Mouse (Mus musculus) inflammation-experienced regulatory T-cells, adult 6 months (primary cell): ENCODE measurements around the gene Nppc. TPM values are rescaled to one million over a fixed set of nuclear protein-coding genes. Genes with fewer than 3 reads are reported as not detected.

Source experiments
- ATAC-seq: one replicate; pipeline ENCODE4 v1.8.0; 2017
- polyA plus RNA-seq, 3 experiments: library from polyadenylated mRNA; unstranded; fragments of 100-300 nt; shearing (Covaris generic); gene quantifications; one replicate each; pipeline ENCODE4 v1.2.1; 2017

Gene Nppc
- not detected for polyA plus RNA-seq

GRCm38 (mm10) chr1:86670279-86671038, at the start of gene Nppc:
Gene Nppc, minus strand, starts transcription at chr1:86670571.
- ATAC-seq = no peak

- ATAC-seq = no peak
Observed at GRCm38 (mm10) chr1:86719391-86719790, 49.0 kb upstream of the Nppc start.

- no peak for ATAC-seq
Observed at GRCm38 (mm10) chr1:86718190-86718589, 47.8 kb upstream of the Nppc start.

- no peak for ATAC-seq
Observed at GRCm38 (mm10) chr1:86713054-86713453, 42.7 kb upstream of the Nppc start.

- ATAC-seq = no peak
Observed at GRCm38 (mm10) chr1:86712045-86712444, 41.7 kb upstream of the Nppc start.

- ATAC-seq = no peak
Observed at GRCm38 (mm10) chr1:86709546-86709945, 39.2 kb upstream of the Nppc start.

- ATAC-seq = no peak
Observed at GRCm38 (mm10) chr1:86705461-86705860, 35.1 kb upstream of the Nppc start.

GRCm38 (mm10) chr1:86703965-86704326, 33.6 kb upstream of the Nppc start:
- ATAC-seq = peak; percentile 41

- ATAC-seq = peak; percentile 87
Observed at GRCm38 (mm10) chr1:86703300-86703964, 33.1 kb upstream of the Nppc start, which contains the start of gene Dis3l2. Gene Dis3l2, plus strand, starts transcription at chr1:86703808.

GRCm38 (mm10) chr1:86700367-86700766, 30.0 kb upstream of the Nppc start:
- ATAC-seq = no peak

GRCm38 (mm10) chr1:86699346-86700136, 29.2 kb upstream of the Nppc start:
- ATAC-seq = no peak

GRCm38 (mm10) chr1:86698721-86699120, 28.4 kb upstream of the Nppc start:
- no peak for ATAC-seq

- ATAC-seq = no peak
Observed at GRCm38 (mm10) chr1:86696948-86697347, 26.6 kb upstream of the Nppc start.

- no peak for ATAC-seq
Observed at GRCm38 (mm10) chr1:86691027-86691426, 20.7 kb upstream of the Nppc start.

- ATAC-seq = no peak
Observed at GRCm38 (mm10) chr1:86687236-86687635, 16.9 kb upstream of the Nppc start.

- no peak for ATAC-seq
Observed at GRCm38 (mm10) chr1:86678667-86679066, 8.3 kb upstream of the Nppc start.

GRCm38 (mm10) chr1:86677624-86678023, 7.3 kb upstream of the Nppc start:
- no peak for ATAC-seq

- ATAC-seq = no peak
Observed at GRCm38 (mm10) chr1:86675126-86675525, 4.8 kb upstream of the Nppc start.

GRCm38 (mm10) chr1:86674385-86674784, 4.0 kb upstream of the Nppc start:
- no peak for ATAC-seq

GRCm38 (mm10) chr1:86669552-86670273, 658 bp downstream of the Nppc start:
- ATAC-seq = peak; percentile 35

- no peak for ATAC-seq
Observed at GRCm38 (mm10) chr1:86665091-86665490, 5.3 kb downstream of the Nppc start.

- ATAC-seq = no peak
Observed at GRCm38 (mm10) chr1:86657071-86657470, 13.3 kb downstream of the Nppc start.

- no peak for ATAC-seq
Observed at GRCm38 (mm10) chr1:86652675-86653074, 17.7 kb downstream of the Nppc start.
